Comparison of ENCODE assay signal across 16 mouse cellular contexts in the genomic region with DNA sequence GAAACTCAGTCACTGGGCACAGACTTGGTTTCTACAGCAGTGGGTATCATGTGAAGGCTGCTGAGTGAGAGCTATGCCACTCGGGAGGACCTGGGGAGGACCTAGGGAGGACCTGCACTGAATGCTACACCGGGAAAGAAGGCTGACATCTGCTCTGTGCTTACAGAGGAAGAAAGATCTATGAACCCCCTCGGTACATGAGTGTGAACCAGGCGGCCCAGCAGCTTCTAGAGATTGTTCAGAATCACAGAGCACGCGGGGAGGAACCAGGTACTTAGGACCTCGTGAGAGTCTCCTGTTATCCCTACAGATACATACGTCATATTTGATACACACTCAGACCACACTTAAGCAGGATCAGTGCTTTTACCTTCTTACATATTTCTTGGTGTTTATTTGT.
"Had no signal": no experiment of that assay in that cellular context is flagged by ENCODE, and none has a peak within 500 bp of the region (broad histone marks: within the 10 kb centered on the region; RNA-seq: fewer than 3 reads in every experiment).

No protein-coding gene starts in this region.

- H3K4me1 ChIP-seq: neural tube, embryonic 13.5 days; neural tube, embryonic 15.5 days; stomach, embryonic 15.5 days had no signal

- H3K9ac ChIP-seq: neural tube, embryonic 13.5 days; neural tube, embryonic 15.5 days; stomach, embryonic 15.5 days had no signal

- DNase-seq: retina, postnatal 1 day; right cerebral cortex, adult 18-20 months; right cerebral cortex, postnatal 14 days; right cerebral cortex, postnatal 25 days; right cerebral cortex, postnatal 4 days; spleen, adult 18-20 months; thymus, adult 18-20 months; thymus, adult 2 months; thymus, postnatal 14 days; thymus, postnatal 25 days; thymus, postnatal 36 days; thymus, postnatal 4 days had no signal

- H3K4me3 ChIP-seq: neural tube, embryonic 13.5 days; neural tube, embryonic 15.5 days; stomach, embryonic 15.5 days had no signal

- H3K27me3 ChIP-seq: neural tube, embryonic 13.5 days; neural tube, embryonic 15.5 days; stomach, embryonic 15.5 days had no signal

- H3K4me2 ChIP-seq: neural tube, embryonic 13.5 days; neural tube, embryonic 15.5 days; stomach, embryonic 15.5 days had no signal

- H3K9me3 ChIP-seq: neural tube, embryonic 13.5 days; neural tube, embryonic 15.5 days; stomach, embryonic 15.5 days had no signal

- H3K27ac ChIP-seq: neural tube, embryonic 13.5 days; neural tube, embryonic 15.5 days; stomach, embryonic 15.5 days; stomach, postnatal 0 days had no signal
